Mouse (Mus musculus) heart, postnatal 4 days (tissue): ENCODE measurements around the gene Nlk. TPM values are rescaled to one million over a fixed set of nuclear protein-coding genes. Genes with fewer than 3 reads are reported as not detected.
A peak's percentile ranks its signal among the peaks of the same experiment; 100 is the strongest.

Experiments used
- DNase-seq: peaks from one replicate; pipeline ENCODE4 v3.0.0; 2021
- total RNA-seq, 2 experiments: library from RNA; stranded (reverse); gene quantifications; 2 replicates each; pipeline ENCODE4 v1.2.3; 2021

Gene Nlk
- 10 to 100 TPM; 20.6 to 20.8 TPM for total RNA-seq

- DNase-seq = peak; percentile 100
These were observed at the start of gene Nlk for GRCm38 (mm10) chr11:78696777-78697752. Nlk (minus strand) TSS chr11:78697373.

GRCm38 (mm10) chr11:78746264-78746663 is 49.1 kb upstream of the Nlk start:
- DNase-seq = no peak

GRCm38 (mm10) chr11:78745475-78745874 is 48.3 kb upstream of the Nlk start:
- peak; percentile 45 for DNase-seq

- no peak for DNase-seq
These were observed 45.3 kb upstream of the Nlk start for GRCm38 (mm10) chr11:78742461-78742860.

GRCm38 (mm10) chr11:78741958-78742357 is 44.8 kb upstream of the Nlk start:
- DNase-seq = no peak

- no peak for DNase-seq
These were observed 42.2 kb upstream of the Nlk start for GRCm38 (mm10) chr11:78739361-78739760.

- DNase-seq = no peak
These were observed 39.8 kb upstream of the Nlk start for GRCm38 (mm10) chr11:78736877-78737408.

- DNase-seq = no peak
These were observed 38.0 kb upstream of the Nlk start for GRCm38 (mm10) chr11:78735168-78735567.

- DNase-seq = no peak
These were observed 35.4 kb upstream of the Nlk start for GRCm38 (mm10) chr11:78732619-78733018.

GRCm38 (mm10) chr11:78730902-78731301 is 33.7 kb upstream of the Nlk start:
- peak; percentile 19 for DNase-seq

GRCm38 (mm10) chr11:78728041-78728440 is 30.9 kb upstream of the Nlk start:
- no peak for DNase-seq

GRCm38 (mm10) chr11:78726366-78726765 is 29.2 kb upstream of the Nlk start:
- DNase-seq = no peak

- DNase-seq = no peak
These were observed 27.6 kb upstream of the Nlk start for GRCm38 (mm10) chr11:78724792-78725191.

GRCm38 (mm10) chr11:78721419-78721818 is 24.2 kb upstream of the Nlk start:
- DNase-seq = no peak

GRCm38 (mm10) chr11:78717655-78718054 is 20.5 kb upstream of the Nlk start:
- DNase-seq = no peak

GRCm38 (mm10) chr11:78708642-78709041 is 11.5 kb upstream of the Nlk start:
- no peak for DNase-seq

GRCm38 (mm10) chr11:78706026-78706425 is 8.9 kb upstream of the Nlk start:
- DNase-seq = no peak

GRCm38 (mm10) chr11:78703085-78703484 is 5.9 kb upstream of the Nlk start:
- no peak for DNase-seq

GRCm38 (mm10) chr11:78702319-78702718 is 5.1 kb upstream of the Nlk start:
- DNase-seq = no peak

- DNase-seq = peak; percentile 89
These were observed 589 bp upstream of the Nlk start for GRCm38 (mm10) chr11:78697753-78698171.

GRCm38 (mm10) chr11:78694249-78694648 is 2.9 kb downstream of the Nlk start:
- no peak for DNase-seq

- no peak for DNase-seq
These were observed 3.9 kb downstream of the Nlk start for GRCm38 (mm10) chr11:78693307-78693706.

GRCm38 (mm10) chr11:78691201-78691600 is 6.0 kb downstream of the Nlk start:
- no peak for DNase-seq

GRCm38 (mm10) chr11:78690547-78690946 is 6.6 kb downstream of the Nlk start:
- DNase-seq = no peak
